Mouse (Mus musculus): ENCODE results near the gene Psen2. TPM values are rescaled to one million over a fixed set of nuclear protein-coding genes. Genes with fewer than 3 reads are reported as not detected.

Gene Psen2
- total and polyA plus RNA-seq, 3 experiments: 23.4 to 46.1 (median 45.3) TPM

DNA sequence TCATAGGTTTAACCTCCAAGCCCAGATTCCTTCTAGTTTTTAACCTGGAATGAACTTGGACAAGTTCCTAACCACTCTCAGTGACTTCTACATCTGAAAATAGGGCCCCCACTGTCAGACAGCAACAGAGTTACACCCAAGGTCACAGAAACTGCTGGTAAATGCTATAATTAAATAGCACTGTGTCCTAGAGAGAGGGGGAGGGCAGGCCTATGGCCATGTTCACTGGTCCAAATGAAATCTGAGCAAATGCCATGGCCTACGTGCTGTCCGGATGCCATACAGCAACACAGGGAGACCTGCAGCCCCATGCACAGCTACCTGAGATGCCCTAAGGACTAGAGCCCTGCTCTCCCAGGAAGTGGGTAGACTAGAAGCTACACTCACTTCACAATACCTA is 83.4 kb downstream of the Psen2 start:
- no peak for TF ChIP-seq MXI1 (IDR thresholded peaks at IDR 0.05; ENCODE audit: low read depth, low read length)
- TF ChIP-seq RAD21 (IDR thresholded peaks at IDR 0.05; ENCODE audit: low read depth, low read length): no peak
- Histone ChIP-seq H3K4me1 (ENCODE audit: control insufficient read depth in 1 of 2, insufficient read depth in 2 of 2) (peaks cover 30 to 88% of the 10 kb centered on the region in 2 experiments), H3K36me3 (replicated peaks in 1 of 2; ENCODE audit: control insufficient read depth in 1 of 2, insufficient read depth in 1 of 2, low read length in 1 of 2) (peaks cover 81 to 98% of the 10 kb centered on the region in 2 experiments), H3K9ac (ENCODE audit: insufficient read depth, low read depth) (no peak overlapping the region), H3K79me2 (replicated peaks; ENCODE audit: control insufficient read depth, extremely low read depth, insufficient read depth, poor library complexity, severe bottlenecking) (peaks cover 58% of the 10 kb centered on the region), H3K4me2 (ENCODE audit: insufficient read depth, low read depth, poor library complexity, severe bottlenecking) (no peak overlapping the region), H3K9me3 (replicated peaks; ENCODE audit: low read length) (no peaks in the 10 kb centered on the region), H3K27me3 (replicated peaks) (no peaks in the 10 kb centered on the region), H3K4me3 (replicated peaks in 1 of 3; ENCODE audit: low read depth in 2 of 3, low read length in 2 of 3, poor library complexity in 1 of 3) (no peak overlapping the region), H3K27ac (ENCODE audit: insufficient read depth, low read depth) (no peak overlapping the region)
- in situ Hi-C loops (cut with MboI; ENCODE audit: low pct_ligation_motif_present, low pct_unique_long_range_greater_than_20kb, low sequenced_read_pairs) (loop anchor here (5.0 kb wide), 1 partner anchor 37 kb away; no protein-coding TSS in a partner anchor), dilution Hi-C loops (cut with MboI; ENCODE audit: extremely low pct_ligation_motif_present, extremely low pct_unique_long_range_greater_than_20kb, low sequenced_read_pairs) (no loop called here)
- no peak for DNase-seq (ENCODE audit: extremely low read depth)

DNA sequence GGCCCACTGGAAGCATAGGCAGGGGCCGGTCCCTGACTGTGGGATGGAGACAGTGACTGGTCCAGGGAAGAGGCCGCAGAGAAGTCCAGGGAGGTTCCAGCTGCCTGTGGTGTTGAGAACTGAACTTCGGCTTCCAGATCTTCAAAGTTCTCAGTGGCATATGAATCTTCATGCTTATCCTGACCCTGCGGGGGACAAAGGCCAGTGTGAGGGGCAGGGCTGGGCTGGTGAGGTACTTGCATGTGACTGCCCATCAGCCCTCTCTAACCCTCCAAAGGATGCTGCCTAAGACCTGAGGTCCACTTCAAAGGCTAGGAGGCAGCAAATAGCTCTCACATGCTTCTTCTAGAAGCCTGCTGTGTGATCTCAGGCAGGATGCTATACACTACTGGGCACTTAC is 84.1 kb downstream of the Psen2 start:
- H3K4me2 ChIP-seq (ENCODE audit: insufficient read depth, low read depth, poor library complexity, severe bottlenecking): no peak overlapping the region
- TF ChIP-seq ELF1 (IDR thresholded peaks at IDR 0.05; ENCODE audit: low read depth, low read length) (no peak), MAFK (IDR thresholded peaks at IDR 0.05; ENCODE audit: insufficient replicate concordance, low read length) (no peak), NELFE (IDR thresholded peaks at IDR 0.05; ENCODE audit: low read depth, low read length) (no peak), KAT2A (IDR thresholded peaks at IDR 0.05; ENCODE audit: insufficient replicate concordance, low read length) (no peak), GABPA (IDR thresholded peaks at IDR 0.05; ENCODE audit: insufficient replicate concordance, low read depth, low read length) (no peak), RAD21 (IDR thresholded peaks at IDR 0.05; ENCODE audit: low read depth, low read length) (no peak), TCF12 (IDR thresholded peaks at IDR 0.05; ENCODE audit: low read depth, low read length) (no peak), MXI1 (IDR thresholded peaks at IDR 0.05; ENCODE audit: low read depth, low read length) (no peak), CTCF (conservative IDR thresholded peaks at IDR 0.05 in 1 of 2, IDR thresholded peaks at IDR 0.05 in 1 of 2; ENCODE audit: low read depth in 2 of 2, low read length in 2 of 2) (no peak), CHD1 (IDR thresholded peaks at IDR 0.05; ENCODE audit: low read depth, low read length) (no peak), MAX (IDR thresholded peaks at IDR 0.05; ENCODE audit: low read length) (no peak), JUND (conservative IDR thresholded peaks at IDR 0.05; ENCODE audit: low read depth, low read length) (no peak), POLR2AphosphoS2 (IDR thresholded peaks at IDR 0.05; ENCODE audit: low read depth, low read length) (no peak), EP300 (IDR thresholded peaks at IDR 0.05; ENCODE audit: low read length) (no peak), RCOR1 (conservative IDR thresholded peaks at IDR 0.05; ENCODE audit: low read depth, low read length) (no peak), ZMIZ1 (IDR thresholded peaks at IDR 0.05; ENCODE audit: low read depth, low read length) (no peak), ZKSCAN1 (IDR thresholded peaks at IDR 0.05; ENCODE audit: borderline replicate concordance, low read depth, low read length) (no peak), ZNF384 (IDR thresholded peaks at IDR 0.05; ENCODE audit: low read depth, low read length) (no peak), ZC3H11A (IDR thresholded peaks at IDR 0.05; ENCODE audit: low read depth, low read length) (no peak)
- in situ Hi-C loops (cut with MboI; ENCODE audit: low pct_ligation_motif_present, low pct_unique_long_range_greater_than_20kb, low sequenced_read_pairs): loop anchor here (5.0 kb wide), 1 partner anchor 38 kb away; no protein-coding TSS in a partner anchor
- H3K79me2 ChIP-seq (replicated peaks; ENCODE audit: control insufficient read depth, extremely low read depth, insufficient read depth, poor library complexity, severe bottlenecking): peaks cover 56% of the 10 kb centered on the region
- H3K4me3 ChIP-seq (replicated peaks in 1 of 3; ENCODE audit: low read depth in 2 of 3, low read length in 2 of 3, poor library complexity in 1 of 3): no peak overlapping the region
- no peak overlapping the region for H3K9ac ChIP-seq (ENCODE audit: insufficient read depth, low read depth)
- dilution Hi-C loops (cut with MboI; ENCODE audit: extremely low pct_ligation_motif_present, extremely low pct_unique_long_range_greater_than_20kb, low sequenced_read_pairs): no loop called here
- no peaks in the 10 kb centered on the region for H3K9me3 ChIP-seq (replicated peaks; ENCODE audit: low read length)
- no peak for DNase-seq (ENCODE audit: extremely low read depth)
- peaks cover 84 to 98% of the 10 kb centered on the region in 2 experiments for H3K36me3 ChIP-seq (replicated peaks in 1 of 2; ENCODE audit: control insufficient read depth in 1 of 2, insufficient read depth in 1 of 2, low read length in 1 of 2)
- no peaks in the 10 kb centered on the region for H3K27me3 ChIP-seq (replicated peaks)
- H3K4me1 ChIP-seq (ENCODE audit: control insufficient read depth in 1 of 2, insufficient read depth in 2 of 2): peaks cover 30 to 86% of the 10 kb centered on the region in 2 experiments
- no peak overlapping the region for H3K27ac ChIP-seq (ENCODE audit: insufficient read depth, low read depth)

Data from CH12.LX (cell line).